Mouse (Mus musculus) E14TG2a.4 (cell line): ENCODE measurements at regions not wholly inside any gene's neighbourhood (a gene's known extent, or its start where the extent isn't known, plus 50 kb on each side); places are given as distances from the start of the nearest gene placed in this dataset.

ENCODE experiments used
- H3K27me3 ChIP-seq: 2 replicates; pipeline ENCODE4 v1.6.1; 2014; ENCODE audit warnings: low read length, control low read depth; ENCODE audit not compliant: insufficient read depth
- H3K36me3 ChIP-seq: 2 replicates; pipeline ENCODE4 v1.6.1; 2014; ENCODE audit warnings: low read length, control low read depth; ENCODE audit not compliant: insufficient read depth
- H3K4me1 ChIP-seq: replicated peaks from 2 replicates; pipeline ENCODE4 v1.6.1; 2014; ENCODE audit warnings: low read depth, low read length, control low read depth
- H3K4me3 ChIP-seq: replicated peaks from 2 replicates; pipeline ENCODE4 v1.5.1; 2014; ENCODE audit warnings: mild to moderate bottlenecking, low read length
- H3K9me3 ChIP-seq: 2 replicates; pipeline ENCODE4 v1.6.1; 2014; ENCODE audit warnings: low read length, control low read depth
- CTCF ChIP-seq: conservative IDR thresholded peaks from 2 replicates; pipeline ENCODE4 v1.5.1; 2014; ENCODE audit warnings: low read length
- NANOG ChIP-seq: IDR thresholded peaks from 2 replicates; pipeline ENCODE4 v1.6.1; 2014; ENCODE audit warnings: borderline replicate concordance, low read length, mixed read lengths
- POU5F1 ChIP-seq: IDR thresholded peaks from 2 replicates; pipeline ENCODE4 v1.6.1; 2014; ENCODE audit warnings: low read length, borderline replicate concordance

DNA sequence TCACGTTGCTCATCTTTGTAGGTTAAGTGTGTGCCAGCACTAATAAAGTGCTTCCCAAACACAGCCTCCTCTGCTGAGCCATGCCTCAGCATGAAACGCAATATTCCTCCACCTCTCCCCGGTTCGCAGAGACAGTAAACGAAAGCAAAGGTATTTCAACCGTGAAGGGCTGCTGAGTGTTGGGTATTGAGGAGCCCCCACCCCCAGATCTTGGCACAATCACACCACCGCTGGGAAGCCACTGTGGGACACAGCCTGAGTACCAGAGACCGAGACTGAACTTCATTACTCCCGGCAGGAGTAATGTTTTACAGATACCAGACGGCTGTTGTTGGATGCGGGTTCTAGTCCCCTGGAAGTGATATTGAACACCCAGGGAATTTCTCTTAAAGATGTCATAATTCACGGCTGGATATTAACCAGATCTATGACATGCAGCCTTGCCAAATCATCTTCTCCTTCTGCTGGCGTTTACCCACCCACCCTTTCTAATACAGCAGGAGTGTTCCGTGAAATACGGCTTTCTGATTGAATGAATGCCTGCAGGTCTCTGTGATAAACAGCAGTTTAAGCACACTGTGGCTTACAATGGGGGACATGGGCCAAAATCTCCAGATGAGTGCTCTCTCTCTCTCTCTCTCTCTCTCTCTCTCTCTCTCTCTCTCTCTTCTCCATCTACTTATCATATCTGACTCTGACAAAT lies 328.9 kb downstream of the Pax1 start:
- Histone ChIP-seq H3K4me1 (no peaks in the 10 kb centered on the region), H3K36me3 (no peaks in the 10 kb centered on the region), H3K9me3 (no peaks in the 10 kb centered on the region), H3K27me3 (no peaks in the 10 kb centered on the region), H3K4me3 (no peak overlapping the region)
- TF ChIP-seq CTCF = no peak
- no peak for TF ChIP-seq NANOG
- TF ChIP-seq POU5F1 = no peak

DNA sequence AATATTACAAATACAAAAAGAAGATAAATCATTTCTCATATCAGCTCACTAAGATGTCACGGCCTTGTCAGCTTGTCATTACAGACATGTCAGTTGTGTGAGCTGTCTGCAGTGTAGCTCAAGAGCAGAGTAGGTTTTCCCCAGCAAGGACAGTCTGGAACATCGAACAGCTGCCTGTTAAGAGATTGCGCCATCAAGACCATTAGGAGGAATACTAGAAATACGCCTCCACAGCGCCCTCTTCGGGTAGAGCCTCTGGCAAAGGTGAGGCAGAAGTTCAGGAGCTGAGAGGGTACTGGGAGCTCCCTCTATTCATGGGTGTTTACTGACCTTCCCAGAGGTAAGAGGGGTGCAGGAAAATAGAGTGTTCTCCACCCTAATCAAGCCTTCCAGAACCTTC lies 327.0 kb downstream of the Pax1 start:
- TF ChIP-seq POU5F1 (no peak), CTCF (peak; percentile 64)
- Histone ChIP-seq H3K36me3 (no peaks in the 10 kb centered on the region), H3K9me3 (no peaks in the 10 kb centered on the region), H3K27me3 (no peaks in the 10 kb centered on the region), H3K4me3 (no peak overlapping the region), H3K4me1 (no peaks in the 10 kb centered on the region)

DNA sequence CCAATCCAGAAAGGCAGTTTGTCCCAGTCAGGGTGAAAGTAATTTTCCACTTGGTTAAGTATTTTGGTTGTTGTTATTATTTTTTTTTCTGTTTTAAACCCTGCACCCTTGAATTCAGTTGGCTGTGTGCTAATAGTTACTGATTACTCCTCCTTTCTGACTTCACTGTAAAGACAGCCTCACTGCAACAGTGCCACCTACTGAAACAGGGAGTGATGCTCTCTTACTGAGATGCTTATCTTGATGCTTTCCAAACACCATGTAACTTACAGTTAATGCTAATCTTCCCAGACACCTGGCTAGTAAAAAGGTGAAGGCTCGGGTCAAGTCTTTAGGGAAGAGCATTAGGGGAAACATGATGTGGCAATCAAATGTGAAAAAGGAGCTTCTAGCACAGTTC lies 294.9 kb downstream of the Pax1 start:
- no peaks in the 10 kb centered on the region for H3K4me1 ChIP-seq
- TF ChIP-seq POU5F1 (no peak), CTCF (peak; percentile 18), NANOG (no peak)
- H3K4me3 ChIP-seq = no peak overlapping the region
- H3K27me3 ChIP-seq = no peaks in the 10 kb centered on the region
- H3K36me3 ChIP-seq = no peaks in the 10 kb centered on the region
- H3K9me3 ChIP-seq = no peaks in the 10 kb centered on the region

DNA sequence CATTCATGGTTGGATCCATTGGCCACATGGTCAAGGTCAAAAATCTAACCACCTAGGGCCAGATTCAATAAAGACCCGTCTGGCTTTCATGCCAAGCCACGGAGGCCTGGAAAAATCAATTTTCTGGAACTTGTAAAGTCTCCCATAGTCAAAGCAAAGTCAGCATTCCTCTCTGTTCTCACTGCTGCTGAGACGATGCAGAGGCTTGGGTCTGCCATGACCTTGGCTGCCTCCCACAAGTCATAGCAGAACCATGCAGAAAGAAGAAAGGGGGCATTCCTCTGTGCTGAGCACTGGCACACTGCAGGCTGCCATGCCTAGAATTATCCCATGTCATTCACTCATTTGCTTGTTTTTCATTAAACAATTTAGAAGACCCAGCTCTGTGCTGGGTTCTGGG lies 288.5 kb downstream of the Pax1 start:
- no peak for TF ChIP-seq CTCF
- no peak for TF ChIP-seq POU5F1
- TF ChIP-seq NANOG = no peak
- Histone ChIP-seq H3K9me3 (no peaks in the 10 kb centered on the region), H3K4me3 (no peak overlapping the region), H3K27me3 (no peaks in the 10 kb centered on the region), H3K4me1 (no peaks in the 10 kb centered on the region), H3K36me3 (no peaks in the 10 kb centered on the region)

DNA sequence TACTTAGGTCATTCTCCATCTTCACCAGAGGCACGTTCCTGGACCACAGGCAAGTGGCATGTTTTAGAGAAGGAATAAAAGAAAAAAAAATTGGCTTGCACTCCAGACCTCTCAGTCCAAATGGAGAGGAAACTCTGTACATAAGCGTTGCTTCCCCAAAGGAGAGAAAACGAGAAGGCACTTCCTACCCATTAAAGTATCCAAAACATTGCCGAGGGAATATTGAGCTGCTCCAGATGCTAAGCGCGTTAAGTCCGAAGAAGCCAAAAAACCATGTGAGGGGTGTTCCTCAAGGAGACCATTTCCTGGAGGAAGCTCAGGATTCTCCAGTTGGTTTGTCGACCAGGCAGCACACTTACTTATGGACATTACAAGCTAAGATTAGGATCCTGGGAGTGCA lies 286.2 kb downstream of the Pax1 start:
- no peaks in the 10 kb centered on the region for H3K4me1 ChIP-seq
- H3K9me3 ChIP-seq = no peaks in the 10 kb centered on the region
- H3K36me3 ChIP-seq = no peaks in the 10 kb centered on the region
- no peak overlapping the region for H3K4me3 ChIP-seq
- no peak for TF ChIP-seq POU5F1
- TF ChIP-seq NANOG = no peak
- TF ChIP-seq CTCF = no peak
- no peaks in the 10 kb centered on the region for H3K27me3 ChIP-seq

- Histone ChIP-seq H3K27me3 (no peaks in the 10 kb centered on the region), H3K9me3 (no peaks in the 10 kb centered on the region), H3K4me1 (no peaks in the 10 kb centered on the region), H3K4me3 (no peak overlapping the region), H3K36me3 (no peaks in the 10 kb centered on the region)
- TF ChIP-seq POU5F1 = no peak
- no peak for TF ChIP-seq CTCF
- no peak for TF ChIP-seq NANOG
These were observed 285.8 kb downstream of the Pax1 start for GRCm38 (mm10) chr2:147647506-147647905.

GRCm38 (mm10) chr2:147637882-147638281 lies 276.2 kb downstream of the Pax1 start:
- Histone ChIP-seq H3K36me3 (no peaks in the 10 kb centered on the region), H3K4me1 (no peaks in the 10 kb centered on the region), H3K9me3 (no peaks in the 10 kb centered on the region), H3K27me3 (no peaks in the 10 kb centered on the region), H3K4me3 (no peak overlapping the region)
- no peak for TF ChIP-seq CTCF
- TF ChIP-seq POU5F1 = no peak
- TF ChIP-seq NANOG = no peak

DNA sequence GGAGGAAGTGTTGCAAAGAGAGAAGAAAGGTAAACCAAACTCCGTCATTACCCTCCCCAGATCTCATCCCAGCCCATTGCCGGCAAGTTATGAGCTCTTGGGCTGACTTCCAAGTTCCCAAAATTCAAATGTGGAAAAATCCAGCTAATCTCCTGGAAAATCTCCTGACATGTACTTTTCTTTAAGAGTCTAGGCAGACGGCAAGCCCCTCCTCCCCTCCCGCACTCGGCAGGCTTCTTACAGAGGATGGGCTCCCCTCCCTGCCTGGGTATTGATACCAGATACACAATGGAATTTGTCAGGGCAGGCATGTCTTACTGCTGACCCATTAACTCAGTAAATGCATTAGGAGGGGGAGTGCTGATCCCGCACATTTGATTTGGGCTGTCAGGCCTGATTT lies 271.0 kb downstream of the Pax1 start:
- Histone ChIP-seq H3K4me3 (no peak overlapping the region), H3K9me3 (no peaks in the 10 kb centered on the region), H3K4me1 (no peaks in the 10 kb centered on the region), H3K36me3 (no peaks in the 10 kb centered on the region), H3K27me3 (no peaks in the 10 kb centered on the region)
- TF ChIP-seq CTCF (no peak), POU5F1 (no peak), NANOG (no peak)

GRCm38 (mm10) chr2:147629716-147630115 lies 268.0 kb downstream of the Pax1 start:
- Histone ChIP-seq H3K4me1 (no peaks in the 10 kb centered on the region), H3K4me3 (no peak overlapping the region), H3K9me3 (no peaks in the 10 kb centered on the region), H3K36me3 (no peaks in the 10 kb centered on the region), H3K27me3 (no peaks in the 10 kb centered on the region)
- TF ChIP-seq NANOG (no peak), CTCF (no peak), POU5F1 (no peak)

DNA sequence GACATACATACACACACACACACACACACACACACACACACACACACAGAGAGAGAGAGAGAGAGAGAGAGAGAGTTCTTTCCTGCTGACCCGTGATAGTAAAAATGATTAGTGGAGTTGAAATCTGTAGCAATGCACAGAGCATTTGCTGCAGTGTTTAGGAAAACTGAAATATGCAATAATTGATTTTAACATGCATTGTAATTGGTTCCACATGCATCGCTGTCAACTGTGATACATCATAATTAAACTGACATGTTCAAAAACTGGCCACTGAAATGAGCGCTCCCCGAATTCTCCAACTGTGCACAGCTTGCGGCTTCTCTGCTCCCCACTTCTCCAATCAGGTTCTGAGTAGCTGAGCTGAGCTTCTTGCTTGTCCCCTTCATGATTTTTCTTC lies 265.4 kb downstream of the Pax1 start:
- Histone ChIP-seq H3K27me3 (no peaks in the 10 kb centered on the region), H3K36me3 (no peaks in the 10 kb centered on the region), H3K9me3 (no peaks in the 10 kb centered on the region), H3K4me1 (no peaks in the 10 kb centered on the region), H3K4me3 (no peak overlapping the region)
- TF ChIP-seq NANOG = no peak
- no peak for TF ChIP-seq CTCF
- no peak for TF ChIP-seq POU5F1
